Mouse (Mus musculus) hindbrain, embryonic 16.5 days (tissue): ENCODE measurements around the gene Ubtd2. TPM values are rescaled to one million over a fixed set of nuclear protein-coding genes. Genes with fewer than 3 reads are reported as not detected.

Experiments
- ATAC-seq: fragments of 200-750 bp; cut with Nextera tagmentation; 2 replicates; pipeline ENCODE4 v1.8.0; 2017; ENCODE audit warnings: moderate TSS enrichment, moderate library complexity
- H3K27ac ChIP-seq: fragments of 300-500 bp; sonication (generic); 2 replicates; pipeline ENCODE4 v1.5.1; 2014; ENCODE audit warnings: low read depth, mild to moderate bottlenecking, control low read depth, low read length, moderate library complexity
- H3K27me3 ChIP-seq: fragments of 300-500 bp; sonication (generic); replicated peaks from 2 replicates; pipeline ENCODE4 v1.6.1; 2014; ENCODE audit warnings: low read length; ENCODE audit not compliant: control insufficient read depth, insufficient read depth
- H3K36me3 ChIP-seq: fragments of 300-500 bp; sonication (generic); 2 replicates; pipeline ENCODE4 v1.6.1; 2014; ENCODE audit warnings: mild to moderate bottlenecking, low read length, moderate library complexity, mixed read lengths; ENCODE audit not compliant: control insufficient read depth, insufficient read depth
- H3K4me1 ChIP-seq: fragments of 300-500 bp; sonication (generic); 2 replicates; pipeline ENCODE4 v1.6.1; 2014; ENCODE audit warnings: low read depth, low read length; ENCODE audit not compliant: control insufficient read depth, insufficient read depth
- H3K4me2 ChIP-seq: fragments of 300-500 bp; sonication (generic); 2 replicates; pipeline ENCODE4 v1.6.1; 2014; ENCODE audit warnings: mild to moderate bottlenecking, low read length, control low read depth, moderate library complexity
- H3K4me3 ChIP-seq: fragments of 300-500 bp; sonication (generic); 2 replicates; pipeline ENCODE4 v1.5.1; 2014; ENCODE audit warnings: mild to moderate bottlenecking, low read length, control low read depth, moderate library complexity
- H3K9ac ChIP-seq: fragments of 300-500 bp; sonication (generic); 2 replicates; pipeline ENCODE4 v1.6.1; 2014; ENCODE audit warnings: low read depth, mild to moderate bottlenecking, control low read depth, low read length, moderate library complexity
- H3K9me3 ChIP-seq: fragments of 300-500 bp; sonication (generic); 2 replicates; pipeline ENCODE4 v1.6.1; 2014; ENCODE audit warnings: mild to moderate bottlenecking, low read length, moderate library complexity; ENCODE audit not compliant: control insufficient read depth
- WGBS: fragments of 180-500 bp; shearing (Covaris S2); extraction: QIAGEN DNeasy Blood & Tissue Kit; methylation state at CpG from one replicate; pipeline ENCODE4 v1.1.7; 2014; 5-methylcytosine and 5-hydroxymethylcytosine counted together
- polyA plus RNA-seq: library from polyadenylated mRNA; unstranded; fragments of >200 nt; fragmentation: Nextera tagmentation; extraction: Ambion mirVana; gene quantifications from 2 replicates; pipeline ENCODE4 v1.2.1, GENCODE M21; 2015

The Ubtd2 gene
- polyA plus RNA-seq, 1 experiment from 2014 or later, result 36.8 TPM

- no peaks in the 10 kb centered on the region for H3K27me3 ChIP-seq
- H3K27ac ChIP-seq, result no peak overlapping the region
- ATAC-seq, result no peak
- H3K9ac ChIP-seq, result no peak overlapping the region
- H3K4me3 ChIP-seq, result no peak overlapping the region
- no peaks in the 10 kb centered on the region for H3K9me3 ChIP-seq
- peaks cover 24% of the 10 kb centered on the region for H3K4me1 ChIP-seq
- no peak overlapping the region for H3K4me2 ChIP-seq
- H3K36me3 ChIP-seq, result no peaks in the 10 kb centered on the region
- WGBS, result 84% methylated on average over 14 of the region's 14 CpGs
These were observed 98.4 kb downstream of the Ubtd2 start for GRCm38 (mm10) chr11:32553311-32554140.

GRCm38 (mm10) chr11:32554141-32555091, 99.2 kb downstream of the Ubtd2 start:
- H3K9ac ChIP-seq, result no peak overlapping the region
- no peaks in the 10 kb centered on the region for H3K27me3 ChIP-seq
- no peak overlapping the region for H3K4me2 ChIP-seq
- no peaks in the 10 kb centered on the region for H3K36me3 ChIP-seq
- no peak overlapping the region for H3K4me3 ChIP-seq
- peaks cover 20% of the 10 kb centered on the region for H3K4me1 ChIP-seq
- WGBS, result 92% methylated on average over 14 of the region's 14 CpGs
- no peak for ATAC-seq
- H3K27ac ChIP-seq, result no peak overlapping the region
- no peaks in the 10 kb centered on the region for H3K9me3 ChIP-seq

GRCm38 (mm10) chr11:32555103-32555689, 100.0 kb downstream of the Ubtd2 start:
- Histone ChIP-seq H3K4me3 (no peak overlapping the region), H3K9ac (no peak overlapping the region), H3K4me2 (no peak overlapping the region), H3K9me3 (no peaks in the 10 kb centered on the region), H3K36me3 (no peaks in the 10 kb centered on the region), H3K4me1 (peaks cover 16% of the 10 kb centered on the region), H3K27ac (no peak overlapping the region), H3K27me3 (no peaks in the 10 kb centered on the region)
- no peak for ATAC-seq
- 87% methylated on average over 12 of the region's 12 CpGs for WGBS

GRCm38 (mm10) chr11:32556333-32556990, 101.3 kb downstream of the Ubtd2 start:
- Histone ChIP-seq H3K4me3 (no peak overlapping the region), H3K9ac (no peak overlapping the region), H3K9me3 (no peaks in the 10 kb centered on the region), H3K27ac (no peak overlapping the region), H3K4me1 (peaks cover 16% of the 10 kb centered on the region), H3K36me3 (no peaks in the 10 kb centered on the region), H3K4me2 (no peak overlapping the region), H3K27me3 (no peaks in the 10 kb centered on the region)
- WGBS, result 63% methylated on average over 10 of the region's 10 CpGs
- ATAC-seq, result peak; percentile 44

- H3K36me3 ChIP-seq, result no peaks in the 10 kb centered on the region
- no peaks in the 10 kb centered on the region for H3K9me3 ChIP-seq
- H3K4me2 ChIP-seq, result no peak overlapping the region
- no peak overlapping the region for H3K27ac ChIP-seq
- no peak for ATAC-seq
- WGBS, result 93% methylated on average over 4 of the region's 4 CpGs
- no peaks in the 10 kb centered on the region for H3K27me3 ChIP-seq
- H3K4me3 ChIP-seq, result no peak overlapping the region
- no peak overlapping the region for H3K9ac ChIP-seq
- H3K4me1 ChIP-seq, result peaks cover 2% of the 10 kb centered on the region; the same call in 1 of the 2 replicates
These were observed 102.9 kb downstream of the Ubtd2 start for GRCm38 (mm10) chr11:32558026-32558425.

- Histone ChIP-seq H3K4me1 (no peaks in the 10 kb centered on the region), H3K9ac (no peak overlapping the region), H3K4me2 (no peak overlapping the region), H3K27me3 (no peaks in the 10 kb centered on the region), H3K4me3 (no peak overlapping the region), H3K9me3 (no peaks in the 10 kb centered on the region), H3K36me3 (no peaks in the 10 kb centered on the region), H3K27ac (no peak overlapping the region)
- WGBS, result 52% methylated on average over 8 of the region's 8 CpGs
- no peak for ATAC-seq
These were observed 103.5 kb downstream of the Ubtd2 start for GRCm38 (mm10) chr11:32558677-32559076.

GRCm38 (mm10) chr11:32560015-32560770, 105.0 kb downstream of the Ubtd2 start:
- WGBS, result 86% methylated on average over 12 of the region's 12 CpGs
- no peak overlapping the region for H3K4me3 ChIP-seq
- H3K27ac ChIP-seq, result no peak overlapping the region
- no peak for ATAC-seq
- H3K9ac ChIP-seq, result no peak overlapping the region
- no peak overlapping the region for H3K4me2 ChIP-seq
- no peaks in the 10 kb centered on the region for H3K27me3 ChIP-seq
- no peaks in the 10 kb centered on the region for H3K36me3 ChIP-seq
- H3K4me1 ChIP-seq, result no peaks in the 10 kb centered on the region
- no peaks in the 10 kb centered on the region for H3K9me3 ChIP-seq
